Mouse (Mus musculus) neural tube, embryonic 13.5 days (tissue): ENCODE data around the gene Pdlim7. TPM values are rescaled to one million over a fixed set of nuclear protein-coding genes. Genes with fewer than 3 reads are reported as not detected.

Source experiments
- ATAC-seq: fragments of 200-750 bp; cut with Nextera tagmentation; 2 replicates; pipeline ENCODE4 v1.8.0; 2017; ENCODE audit warnings: low read depth, mild to moderate bottlenecking, moderate TSS enrichment, moderate library complexity
- H3K27ac ChIP-seq: fragments of 300-500 bp; sonication (generic); replicated peaks from 2 replicates; pipeline ENCODE4 v1.5.1; 2015; ENCODE audit warnings: moderate library complexity, mild to moderate bottlenecking, inconsistent platforms
- H3K27me3 ChIP-seq: fragments of 300-500 bp; sonication (generic); 2 replicates; pipeline ENCODE4 v1.6.1; 2015; ENCODE audit warnings: mild to moderate bottlenecking, inconsistent platforms
- H3K36me3 ChIP-seq: fragments of 300-500 bp; sonication (generic); 2 replicates; pipeline ENCODE4 v1.6.1; 2015; ENCODE audit warnings: mild to moderate bottlenecking, inconsistent platforms
- H3K4me1 ChIP-seq: fragments of 300-500 bp; sonication (generic); replicated peaks from 2 replicates; pipeline ENCODE4 v1.6.1; 2015; ENCODE audit warnings: inconsistent platforms
- H3K4me2 ChIP-seq: fragments of 300-500 bp; sonication (generic); 2 replicates; pipeline ENCODE4 v1.6.1; 2015; ENCODE audit warnings: inconsistent platforms, mild to moderate bottlenecking, moderate library complexity
- H3K4me3 ChIP-seq: fragments of 300-500 bp; sonication (generic); 2 replicates; pipeline ENCODE4 v1.5.1; 2015; ENCODE audit warnings: mild to moderate bottlenecking, inconsistent platforms
- H3K9ac ChIP-seq: fragments of 300-500 bp; sonication (generic); 2 replicates; pipeline ENCODE4 v1.6.1; 2015; ENCODE audit warnings: moderate library complexity, mild to moderate bottlenecking, inconsistent platforms
- H3K9me3 ChIP-seq: fragments of 300-500 bp; sonication (generic); 2 replicates; pipeline ENCODE4 v1.6.1; 2016; ENCODE audit warnings: inconsistent platforms
- WGBS: fragments of 180-500 bp; shearing (Covaris S2); methylation state at CpG from one replicate; pipeline ENCODE4 v1.1.7; 2015; 5-methylcytosine and 5-hydroxymethylcytosine counted together
- polyA plus RNA-seq: library from polyadenylated mRNA; unstranded; fragments of >200 nt; fragmentation: Nextera tagmentation; extraction: Ambion mirVana; gene quantifications from 2 replicates; pipeline ENCODE4 v1.2.1, GENCODE M21; 2015

Pdlim7 gene
- polyA plus RNA-seq, 1 experiment from 2014 or later = 155 TPM

GRCm38 (mm10) chr13:55471156-55471818 lies 42.2 kb downstream of the Pdlim7 start:
- H3K4me1 ChIP-seq = peaks cover 90% of the 10 kb centered on the region
- peak overlapping the region; percentile 85 for H3K9ac ChIP-seq
- H3K4me2 ChIP-seq = peak overlapping the region; percentile 93
- 1% methylated on average over 52 of the region's 54 CpGs for WGBS
- no peaks in the 10 kb centered on the region for H3K27me3 ChIP-seq
- H3K4me3 ChIP-seq = peak overlapping the region; percentile 49
- peak overlapping the region; percentile 92 for H3K27ac ChIP-seq
- peak; percentile 55 for ATAC-seq
- peaks cover 33% of the 10 kb centered on the region for H3K36me3 ChIP-seq
- no peaks in the 10 kb centered on the region for H3K9me3 ChIP-seq

- H3K9ac ChIP-seq = peak overlapping the region; percentile 85
- ATAC-seq = no peak
Measured at GRCm38 (mm10) chr13:55470372-55470771, 43.1 kb downstream of the Pdlim7 start.

GRCm38 (mm10) chr13:55468851-55469560 lies 44.5 kb downstream of the Pdlim7 start:
- Histone ChIP-seq H3K27me3 (no peaks in the 10 kb centered on the region), H3K9me3 (no peaks in the 10 kb centered on the region), H3K4me1 (peaks cover 87% of the 10 kb centered on the region), H3K9ac (no peak overlapping the region), H3K4me2 (no peak overlapping the region), H3K36me3 (peaks cover 11% of the 10 kb centered on the region), H3K27ac (no peak overlapping the region), H3K4me3 (no peak overlapping the region)
- no peak for ATAC-seq
- WGBS = 41% methylated on average over 13 of the region's 13 CpGs

More at GRCm38 (mm10) chr13:55470372-55470771, 43.1 kb downstream of the Pdlim7 start:
- Histone ChIP-seq H3K4me3 (no peak overlapping the region), H3K4me2 (peak overlapping the region; percentile 93), H3K4me1 (peaks cover 91% of the 10 kb centered on the region), H3K27ac (peak overlapping the region; percentile 92), H3K27me3 (no peaks in the 10 kb centered on the region), H3K36me3 (peaks cover 24% of the 10 kb centered on the region), H3K9me3 (no peaks in the 10 kb centered on the region)
- 42% methylated on average over 9 of the region's 9 CpGs for WGBS

- 60% methylated on average over 5 of the region's 5 CpGs for WGBS
- Histone ChIP-seq H3K4me2 (peak overlapping the region; percentile 77), H3K4me3 (peak overlapping the region; percentile 80), H3K9ac (peak overlapping the region; percentile 92), H3K27me3 (peaks cover 9% of the 10 kb centered on the region; the same call in 1 of the 2 replicates), H3K36me3 (peaks cover 15% of the 10 kb centered on the region), H3K4me1 (peaks cover 71% of the 10 kb centered on the region), H3K27ac (peak overlapping the region; percentile 98), H3K9me3 (no peaks in the 10 kb centered on the region)
- no peak for ATAC-seq
Measured at GRCm38 (mm10) chr13:55465830-55466440, 47.5 kb downstream of the Pdlim7 start.

GRCm38 (mm10) chr13:55465184-55465583 lies 48.3 kb downstream of the Pdlim7 start:
- WGBS = 0% methylated on average over 3 of the region's 3 CpGs
- peak; percentile 21 for ATAC-seq

GRCm38 (mm10) chr13:55464027-55464884 lies 49.2 kb downstream of the Pdlim7 start, which contains the start of gene Prr7:
TSS of gene Prr7 (plus strand) at chr13:55464267.
- peak within 1 kb of the TSS; percentile 77 for H3K4me2 ChIP-seq
- ATAC-seq = peak; percentile 81
- H3K27me3 ChIP-seq = peaks cover 9% of the 10 kb centered on the region; the same call in 1 of the 2 replicates
- H3K4me1 ChIP-seq = peaks cover 54% of the 10 kb centered on the region
- under 1% methylated on average over 70 of the region's 84 CpGs for WGBS
- H3K9ac ChIP-seq = peak within 1 kb of the TSS; percentile 92
- H3K36me3 ChIP-seq = peaks cover 31% of the 10 kb centered on the region
- peak within 1 kb of the TSS; percentile 80 for H3K4me3 ChIP-seq
- H3K27ac ChIP-seq = peak within 1 kb of the TSS; percentile 98
- no peaks in the 10 kb centered on the region for H3K9me3 ChIP-seq

More at GRCm38 (mm10) chr13:55465184-55465583, 48.3 kb downstream of the Pdlim7 start:
- Histone ChIP-seq H3K4me3 (peak overlapping the region; percentile 80), H3K9me3 (no peaks in the 10 kb centered on the region), H3K9ac (peak overlapping the region; percentile 92), H3K27me3 (peaks cover 9% of the 10 kb centered on the region; the same call in 1 of the 2 replicates), H3K27ac (peak overlapping the region; percentile 98), H3K4me1 (peaks cover 63% of the 10 kb centered on the region), H3K36me3 (peaks cover 22% of the 10 kb centered on the region), H3K4me2 (peak overlapping the region; percentile 77)

- peak overlapping the region; percentile 80 for H3K4me3 ChIP-seq
- H3K36me3 ChIP-seq = peaks cover 38% of the 10 kb centered on the region
- peak; percentile 6 for ATAC-seq
- peaks cover 47% of the 10 kb centered on the region for H3K4me1 ChIP-seq
- peak overlapping the region; percentile 77 for H3K4me2 ChIP-seq
- WGBS = 7% methylated on average over 14 of the region's 14 CpGs
- H3K27ac ChIP-seq = peak overlapping the region; percentile 98
- no peaks in the 10 kb centered on the region for H3K9me3 ChIP-seq
- H3K27me3 ChIP-seq = peaks cover 9% of the 10 kb centered on the region; the same call in 1 of the 2 replicates
- H3K9ac ChIP-seq = peak overlapping the region; percentile 92
Measured at GRCm38 (mm10) chr13:55463399-55464026, 50.0 kb downstream of the Pdlim7 start.

- Histone ChIP-seq H3K9ac (no peak overlapping the region), H3K4me3 (0 out of 2 replicates have a peak overlapping the region, but pooled peaks have one; percentile 80), H3K36me3 (peaks cover 42% of the 10 kb centered on the region), H3K9me3 (no peaks in the 10 kb centered on the region), H3K27ac (peak overlapping the region; percentile 98; the same call in 1 of the 2 replicates), H3K4me2 (peak overlapping the region; percentile 77), H3K4me1 (peaks cover 45% of the 10 kb centered on the region), H3K27me3 (peaks cover 9% of the 10 kb centered on the region; the same call in 1 of the 2 replicates)
- ATAC-seq = no peak
- 56% methylated on average over 2 of the region's 2 CpGs for WGBS
Measured at GRCm38 (mm10) chr13:55462965-55463364, 50.5 kb downstream of the Pdlim7 start.

GRCm38 (mm10) chr13:55451785-55452549 lies 61.5 kb downstream of the Pdlim7 start:
- peaks cover 16% of the 10 kb centered on the region for H3K4me1 ChIP-seq
- no peak overlapping the region for H3K4me3 ChIP-seq
- ATAC-seq = no peak
- 93% methylated on average over 16 of the region's 16 CpGs for WGBS
- no peaks in the 10 kb centered on the region for H3K9me3 ChIP-seq
- no peaks in the 10 kb centered on the region for H3K27me3 ChIP-seq
- H3K36me3 ChIP-seq = peaks cover 76% of the 10 kb centered on the region
- no peak overlapping the region for H3K27ac ChIP-seq
- no peak overlapping the region for H3K4me2 ChIP-seq
- no peak overlapping the region for H3K9ac ChIP-seq

- WGBS = 89% methylated on average over 10 of the region's 10 CpGs
- no peak overlapping the region for H3K9ac ChIP-seq
- no peak overlapping the region for H3K27ac ChIP-seq
- H3K9me3 ChIP-seq = no peaks in the 10 kb centered on the region
- peaks cover 69% of the 10 kb centered on the region for H3K36me3 ChIP-seq
- no peaks in the 10 kb centered on the region for H3K27me3 ChIP-seq
- no peak overlapping the region for H3K4me2 ChIP-seq
- no peak overlapping the region for H3K4me3 ChIP-seq
- ATAC-seq = no peak
- H3K4me1 ChIP-seq = peaks cover 22% of the 10 kb centered on the region
Measured at GRCm38 (mm10) chr13:55451296-55451695, 62.2 kb downstream of the Pdlim7 start.
